Mouse (Mus musculus): ENCODE measurements around the gene Carns1.

The Carns1 gene

DNA sequence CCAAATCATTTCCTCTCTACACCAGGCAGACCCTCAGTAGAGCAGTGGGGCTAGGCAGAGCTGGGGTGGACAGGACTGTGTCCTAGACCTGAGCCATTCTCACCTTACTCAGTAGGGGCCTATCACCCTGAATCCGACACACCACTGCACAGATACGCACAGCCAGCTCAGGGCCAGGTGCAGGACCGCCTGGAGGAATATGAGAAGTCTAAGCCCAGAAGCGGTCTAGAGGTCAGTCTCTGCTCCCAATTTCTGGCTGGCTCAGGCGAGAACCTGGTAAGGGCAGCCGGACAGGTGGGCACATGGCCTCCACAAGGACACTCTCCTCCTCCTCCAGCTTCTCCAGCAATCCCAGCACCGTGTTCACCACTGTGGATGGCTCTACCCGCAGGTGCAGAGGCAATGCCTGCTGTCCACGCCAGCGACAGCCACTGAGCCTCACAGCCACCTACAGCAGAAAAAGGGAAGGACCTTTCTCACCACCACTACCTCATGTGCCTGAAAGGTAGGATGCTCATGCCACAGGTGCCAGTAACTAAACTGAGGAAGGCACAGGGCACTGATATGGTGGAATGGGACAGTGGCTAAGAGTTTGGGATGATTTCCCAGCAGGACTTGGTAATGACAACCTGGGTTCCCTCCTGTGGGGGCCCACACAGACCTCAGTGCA, 4.4 kb downstream of the Carns1 start:
- no peak for DNase-seq

GRCm38 (mm10) chr19:4169810-4170209, 5.5 kb downstream of the Carns1 start:
- DNase-seq: peak in 1 of 2 experiments; percentile 49

- peak; percentile 98 to 99 for DNase-seq
These were observed 5.9 kb downstream of the Carns1 start for GRCm38 (mm10) chr19:4169378-4169784.

DNA sequence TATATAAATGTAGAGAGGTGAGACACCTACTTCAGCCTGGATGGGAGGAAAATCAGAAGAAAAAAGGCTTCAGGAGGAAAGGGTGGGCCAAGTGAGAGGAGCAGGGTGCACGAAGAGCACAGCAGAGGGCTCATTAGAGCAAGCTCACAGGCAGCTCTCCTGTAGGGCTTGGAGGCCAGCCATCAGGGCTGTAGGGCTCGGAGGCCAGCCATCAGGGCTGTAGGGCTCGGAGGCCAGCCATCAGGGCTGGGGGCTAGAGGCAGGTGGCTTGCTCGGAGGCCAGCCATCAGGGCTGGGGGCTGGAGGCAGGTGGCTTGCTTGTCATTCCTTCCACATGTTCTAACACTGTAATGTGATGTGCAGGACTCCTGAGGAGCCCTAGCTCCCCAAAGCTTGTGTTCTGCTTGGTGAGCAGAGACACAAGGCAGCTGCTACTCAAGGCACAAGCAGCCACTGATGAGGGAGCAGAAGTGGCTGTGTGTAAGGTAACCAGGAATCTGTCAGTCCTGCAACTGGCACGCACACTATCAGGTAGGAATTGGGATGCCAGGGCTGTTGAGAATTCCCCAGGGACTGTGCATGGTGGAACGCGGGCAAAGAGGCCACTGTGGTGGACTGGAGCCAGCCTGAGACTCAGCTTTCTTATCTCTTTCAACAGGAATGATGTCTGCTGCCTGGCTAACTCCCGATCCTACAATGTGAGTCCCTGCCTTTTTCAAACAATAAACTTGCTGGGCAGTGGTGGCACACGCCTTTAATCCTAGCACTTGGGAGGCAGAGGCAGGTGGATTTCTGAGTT, 8.4 kb downstream of the Carns1 start:
- no peak for DNase-seq

DNA sequence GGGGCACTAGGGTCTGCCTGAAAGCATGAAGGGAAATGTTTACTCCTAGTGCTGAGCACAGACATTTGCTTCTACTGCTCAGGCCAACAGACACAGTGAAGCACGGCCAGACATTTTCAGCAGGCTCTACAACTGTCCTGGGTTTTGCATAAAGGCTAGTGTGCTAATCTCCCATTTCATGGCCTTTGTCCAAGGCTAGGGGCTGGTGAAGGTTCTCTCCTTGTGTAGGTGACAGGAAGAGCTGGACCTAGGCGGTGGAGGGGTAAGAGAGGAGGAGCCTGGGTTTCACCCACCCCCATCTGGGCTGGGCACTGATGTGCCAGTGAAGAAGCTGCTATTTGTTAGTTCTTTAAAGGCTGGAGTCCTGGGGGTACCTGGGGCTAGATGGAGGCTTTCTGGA, 10.6 kb downstream of the Carns1 start:
- DNase-seq: no peak

DNA sequence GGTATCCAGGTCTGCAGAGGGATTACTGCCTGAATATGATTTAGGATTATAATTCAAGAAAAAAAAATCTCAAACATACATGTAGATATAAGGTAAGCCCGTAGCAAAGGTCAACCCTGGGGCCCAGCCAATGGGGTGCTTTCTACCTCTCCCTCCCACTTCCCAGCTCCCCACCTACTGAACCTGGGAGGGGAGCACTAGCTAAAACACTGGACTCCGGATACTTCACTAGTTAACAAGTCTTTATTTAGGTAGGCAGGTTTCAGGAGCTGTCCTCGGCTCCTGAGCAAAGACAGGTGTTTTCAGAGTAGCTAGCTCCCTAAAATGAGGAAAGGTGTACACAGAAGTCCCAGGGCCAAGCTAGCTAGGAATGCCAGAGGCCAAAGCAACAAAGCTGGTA, 11.2 kb downstream of the Carns1 start:
- DNase-seq: no peak

DNA sequence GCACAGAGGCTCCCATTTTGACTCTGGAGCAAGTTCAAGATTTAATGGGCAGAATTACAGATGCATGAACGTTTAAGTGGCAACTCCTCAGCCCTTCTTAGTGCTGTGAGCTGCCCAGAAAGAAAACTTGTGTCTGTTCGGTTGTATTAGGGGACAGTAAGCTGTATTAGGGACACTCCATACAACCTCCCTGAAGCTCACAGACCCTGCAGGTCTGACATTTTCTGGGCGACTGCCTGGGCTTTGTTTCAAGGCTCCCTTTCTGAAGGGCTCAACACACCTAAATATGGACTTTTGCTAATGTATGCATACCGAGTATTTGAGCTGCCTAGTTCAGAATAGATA, 11.8 kb downstream of the Carns1 start:
- no peak for DNase-seq

GRCm38 (mm10) chr19:4162646-4163542, 12.4 kb downstream of the Carns1 start, which contains the start of gene Rps6kb2:
Rps6kb2 (minus strand) TSS chr19:4163354.
- DNase-seq: peak; percentile 88 to 91

- DNase-seq: no peak
These were observed 16.2 kb downstream of the Carns1 start for GRCm38 (mm10) chr19:4159049-4159448.

DNA sequence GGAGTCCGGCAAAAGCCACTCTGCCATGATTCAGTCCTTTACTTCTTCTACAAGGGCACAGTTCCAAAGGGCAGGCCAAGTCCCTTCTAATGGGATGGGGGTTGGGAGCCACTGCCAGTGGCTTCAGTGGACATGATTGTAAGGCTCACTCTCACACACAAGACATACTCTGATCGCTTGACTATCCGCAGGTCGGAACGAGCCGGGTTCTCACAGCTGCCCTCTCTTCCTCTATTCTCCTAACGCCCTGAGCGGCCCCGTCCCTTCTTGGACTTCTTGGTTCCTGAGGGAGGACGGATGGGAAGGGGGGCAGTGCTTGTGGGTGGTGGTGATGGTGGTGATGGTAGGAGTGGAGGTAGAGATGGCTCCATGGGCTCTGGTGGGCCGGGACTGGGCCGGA, 18.5 kb downstream of the Carns1 start:
- DNase-seq: no peak

DNA sequence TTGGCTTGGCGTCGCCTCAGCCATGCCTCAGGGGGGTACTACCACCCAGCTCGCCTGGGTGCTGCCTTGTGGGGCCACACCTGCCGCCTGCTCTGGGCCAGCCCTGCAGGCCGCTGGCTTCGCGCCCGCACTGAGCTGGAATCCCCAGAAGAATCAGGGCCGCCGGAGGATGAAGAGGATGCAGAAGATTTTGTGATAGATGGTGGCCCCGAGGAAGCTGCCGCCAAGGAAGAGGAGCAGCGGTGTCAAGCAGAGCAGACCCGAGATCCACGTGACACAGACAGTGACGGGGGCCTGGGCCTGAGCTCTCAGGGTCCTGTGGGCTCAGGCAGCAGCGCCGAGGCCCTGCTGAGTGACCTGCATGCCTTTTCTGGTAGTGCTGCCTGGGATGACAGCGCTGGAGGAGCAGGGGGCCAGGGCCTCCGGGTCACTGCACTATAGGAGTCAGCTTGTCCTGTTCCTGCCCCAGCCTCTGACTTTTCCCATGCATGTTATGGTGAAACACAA, 19.2 kb downstream of the Carns1 start:
- DNase-seq: peak in 1 of 2 experiments; percentile 47

DNA sequence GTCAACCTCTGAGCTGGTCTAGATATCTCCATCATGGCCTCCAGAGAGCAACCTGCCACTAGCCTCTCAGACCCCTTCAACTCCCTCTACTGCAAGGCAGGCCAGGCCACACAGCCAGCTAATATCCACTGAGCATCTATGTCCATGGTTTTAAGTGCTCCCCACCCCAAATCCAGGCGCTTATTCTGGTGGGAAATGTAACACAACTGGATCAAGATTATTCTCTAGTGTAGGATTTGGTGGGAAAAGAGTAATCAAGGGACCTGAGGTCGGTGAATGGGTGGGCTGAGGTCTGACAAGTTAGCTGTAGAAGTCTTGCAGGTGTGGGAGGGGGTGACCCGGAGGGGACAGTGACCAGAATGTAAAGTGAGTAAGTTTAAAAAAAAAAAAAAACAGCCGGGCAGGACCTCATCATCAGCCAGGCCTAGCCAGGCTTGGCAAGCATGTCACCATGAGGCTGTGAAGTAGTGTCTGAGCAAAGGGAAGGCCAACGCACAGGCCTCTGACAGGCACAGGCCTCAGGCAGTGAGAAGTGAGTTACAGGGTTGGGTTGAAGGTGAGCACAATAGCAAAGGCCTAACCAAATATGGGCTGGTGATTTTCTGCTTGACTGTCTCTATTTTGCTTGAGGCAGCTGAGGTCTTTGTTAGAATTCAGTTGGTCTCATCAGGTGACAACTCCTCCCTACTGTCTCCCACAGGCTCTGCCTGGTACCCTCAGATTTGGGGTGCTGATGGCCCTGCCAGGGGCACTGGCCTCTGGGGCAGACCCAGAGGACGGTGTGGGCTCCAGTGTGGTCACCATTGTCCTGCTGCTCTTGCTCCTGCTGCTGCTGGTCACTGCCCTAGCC, 19.8 kb downstream of the Carns1 start:
- no peak for DNase-seq

GRCm38 (mm10) chr19:4154437-4155222, 20.6 kb downstream of the Carns1 start:
- DNase-seq: peak; percentile 74 to 86

- DNase-seq: no peak
These were observed 22.0 kb downstream of the Carns1 start, which contains the start of gene Ptprcap for GRCm38 (mm10) chr19:4153232-4153654. Ptprcap (plus strand) TSS chr19:4153604.

DNA sequence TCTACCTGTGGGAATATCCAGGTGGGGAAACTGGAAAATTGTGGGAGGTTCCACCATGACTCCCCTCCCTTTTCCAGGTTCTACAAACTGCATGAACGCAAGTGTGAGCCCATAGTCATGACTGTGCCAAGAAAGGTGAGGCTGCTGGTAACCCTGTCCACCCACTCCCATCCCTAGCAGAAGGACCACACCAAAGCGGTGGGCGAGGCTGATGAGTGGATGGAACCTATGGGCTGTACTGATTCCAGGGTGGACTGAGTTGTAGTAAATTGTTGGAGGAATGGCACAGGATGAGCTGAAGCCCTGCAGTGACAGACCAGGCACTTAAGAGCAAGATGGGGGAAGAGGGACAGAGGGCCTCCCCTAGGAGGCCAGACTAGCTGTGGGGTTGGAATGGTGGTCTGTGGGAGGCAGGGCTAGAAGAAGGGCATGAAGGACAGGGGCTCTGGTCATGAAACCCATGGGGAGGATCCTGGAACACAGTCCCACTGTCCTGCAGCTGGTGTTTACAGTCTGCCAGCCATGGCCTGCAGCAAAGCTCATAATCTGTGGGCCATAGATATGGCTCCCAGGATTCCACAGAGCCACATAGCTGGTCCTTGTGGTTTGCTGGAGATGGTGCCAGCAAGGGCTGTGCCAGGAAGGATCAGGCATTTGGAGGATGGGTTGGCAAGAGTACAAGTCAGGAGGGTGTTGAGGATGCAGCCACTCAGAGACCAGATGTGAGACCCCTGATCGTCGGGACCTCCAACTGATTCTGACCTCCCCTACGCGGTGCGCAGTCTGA, 22.6 kb downstream of the Carns1 start:
- DNase-seq: no peak

- DNase-seq: no peak
These were observed 23.4 kb downstream of the Carns1 start for GRCm38 (mm10) chr19:4151898-4152297.

DNA sequence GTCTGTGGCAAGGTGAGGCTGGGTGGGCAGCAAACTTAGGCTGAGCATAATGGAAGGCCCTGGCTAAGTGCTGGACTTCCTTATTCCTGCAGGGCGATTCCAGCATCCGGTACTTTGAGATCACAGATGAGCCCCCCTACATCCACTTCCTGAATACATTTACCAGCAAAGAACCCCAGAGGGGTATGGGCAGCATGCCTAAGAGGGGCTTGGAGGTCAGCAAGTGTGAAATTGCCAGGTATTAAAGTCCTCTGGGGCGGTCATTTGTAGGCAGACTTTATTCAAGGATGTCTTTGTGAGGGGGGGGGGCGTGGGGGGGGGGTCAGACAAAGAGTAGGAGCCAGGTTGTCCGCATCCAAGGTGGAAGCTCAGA, 23.8 kb downstream of the Carns1 start:
- no peak for DNase-seq

GRCm38 (mm10) chr19:4150567-4151487, 24.5 kb downstream of the Carns1 start:
- no peak for DNase-seq

GRCm38 (mm10) chr19:4149764-4150461, 25.4 kb downstream of the Carns1 start:
- no peak for DNase-seq

Measured in thymus, adult 18-20 months (tissue).